Comparison of ENCODE assay signal across 8 mouse cellular contexts in genomic region chr13:78209611-78210028, GRCm38 (mm10). TPM values are rescaled to one million over a fixed set of nuclear protein-coding genes. Genes with fewer than 3 reads are reported as not detected.
DNase-seq lines count a peak whose midpoint lies in the region; ATAC-seq lines count a peak whose summit lies in the region.

No protein-coding gene starts in this region.

- 8% methylated on average over 12 of the region's 12 CpGs for WGBS in heart, embryonic 15.5 days

- peak overlapping the region; percentile 73 for H3K4me2 ChIP-seq in heart, embryonic 15.5 days

- peak overlapping the region; percentile 39 for H3K4me3 ChIP-seq in heart, embryonic 15.5 days

- no peak overlapping the region for H3K27ac ChIP-seq in heart, embryonic 15.5 days

- ATAC-seq in heart, embryonic 15.5 days (replicated peaks; ENCODE audit: insufficient number of reproducible peaks, insufficient read depth, low FRiP score, low read depth), result no peak
- ATAC-seq in common myeloid progenitor, adult 5-6 weeks (replicated peaks; ENCODE audit: low read depth, poor library complexity, severe bottlenecking), result 0 out of 2 replicates have a peak, but pooled peaks have one; percentile 3
- peak; percentile 18 for ATAC-seq in granulocyte monocyte progenitor cell, adult 5-6 weeks (replicated peaks; ENCODE audit: poor library complexity, severe bottlenecking)
- ATAC-seq in megakaryocyte-erythroid progenitor cell, adult 5-6 weeks (replicated peaks; ENCODE audit: low FRiP score, low TSS enrichment, poor library complexity, severe bottlenecking), result 0 out of 2 replicates have a peak, but pooled peaks have one; percentile 3

- peaks cover 61% of the 10 kb centered on the region for H3K27me3 ChIP-seq in heart, embryonic 15.5 days

- H3K9ac ChIP-seq in heart, embryonic 15.5 days, result no peak overlapping the region

- intact Hi-C loops in heart, postnatal 25 days (cut with DNase I), result loop anchor here (10.0 kb wide), 3 partner anchors 345 to 1165 kb away; partner anchors contain the start of genes 2210408I21Rik and Slf1

- no peaks in the 10 kb centered on the region for H3K36me3 ChIP-seq in heart, embryonic 15.5 days

- DNase-seq in heart, postnatal 25 days (ENCODE audit: low spot score), result no peak
- DNase-seq in ovary, postnatal 14 days (ENCODE audit: low spot score), result no peak
- no peak for DNase-seq in gastrocnemius, adult 8-10 months (ENCODE audit: low spot score in 2 of 2)
- no peak for DNase-seq in spleen, postnatal 10 days (ENCODE audit: low spot score in 2 of 2)

- H3K4me1 ChIP-seq in heart, embryonic 15.5 days (replicated peaks), result peaks cover 13% of the 10 kb centered on the region

- H3K9me3 ChIP-seq in heart, embryonic 15.5 days (replicated peaks), result no peaks in the 10 kb centered on the region

RNA-seq across cellular contexts. Expression of gene Nr2f1, which starts 10.1 kb away (rescaled TPM):
- polyA plus RNA-seq in heart, embryonic 15.5 days (2015; fragmentation: Nextera tagmentation; extraction: Ambion mirVana), result 3.2 and 4.5 TPM in 2 replicates
- 1 to 10 TPM; 2.3 to 2.9 TPM for total RNA-seq in heart, postnatal 25 days (2021)
- not detected in 2 replicates for total RNA-seq in common myeloid progenitor, adult 5-6 weeks (2017)
- not detected in 2 replicates for total RNA-seq in granulocyte monocyte progenitor cell, adult 5-6 weeks (2014; fragmentation: Nextera tagmentation)
- total RNA-seq in granulocyte monocyte progenitor cell, adult 5-6 weeks (2017), result not detected in 2 replicates
- not detected in 2 replicates for total RNA-seq in megakaryocyte-erythroid progenitor cell, adult 5-6 weeks (2014; fragmentation: Nextera tagmentation)
- total RNA-seq in megakaryocyte-erythroid progenitor cell, adult 5-6 weeks (2017), result not detected in 2 replicates
- under 1 TPM; 0.15 to 0.36 (median 0.32) TPM for total RNA-seq in gastrocnemius, adult 8-10 months (2022)
